Mouse (Mus musculus): Measurements from ENCODE around the gene Unk.

Unk gene

GRCm38 (mm10) chr11:116110131-116110530 lies 80.0 kb downstream of the Unk start:
- DNase-seq: no peak

DNA sequence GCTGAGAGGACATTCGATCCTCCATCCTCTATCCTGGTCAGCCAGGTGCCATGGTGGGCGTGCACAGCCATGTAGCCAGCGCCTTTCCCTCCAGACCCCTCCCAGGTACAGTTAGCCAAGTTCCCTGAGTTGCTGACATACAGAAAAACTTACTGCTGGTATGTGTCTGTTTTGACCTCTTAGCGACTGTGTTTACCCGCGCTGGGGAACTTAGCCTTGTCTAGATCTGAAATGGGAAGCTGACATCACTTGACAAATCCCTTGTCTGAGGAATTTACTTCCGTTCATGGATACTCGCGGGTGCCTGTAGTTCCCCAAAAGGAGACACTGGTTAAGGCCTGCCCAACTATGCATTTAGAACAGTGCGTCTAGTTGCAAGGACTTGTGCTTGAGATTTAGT lies 80.4 kb downstream of the Unk start:
- DNase-seq: no peak

All from right cerebral cortex, postnatal 25 days (tissue).